Mouse (Mus musculus): ENCODE measurements at regions not wholly inside any gene's neighbourhood (a gene's known extent, or its start where the extent isn't known, plus 50 kb on each side); places are given as distances from the start of the nearest gene placed in this dataset.

- WGBS: 24% methylated on average over 11 of the region's 11 CpGs
- no peak overlapping the region for H3K4me3 ChIP-seq
- H3K4me1 ChIP-seq: no peaks in the 10 kb centered on the region
- peak overlapping the region; percentile 24; the same call in 1 of the 2 replicates for H3K4me2 ChIP-seq (replicated peaks)
- ATAC-seq (ENCODE audit: low FRiP score, low read depth): peak; percentile 82
- H3K9me3 ChIP-seq: no peaks in the 10 kb centered on the region
- no peaks in the 10 kb centered on the region for H3K27me3 ChIP-seq (replicated peaks)
- no peak overlapping the region for H3K27ac ChIP-seq
- H3K36me3 ChIP-seq: no peaks in the 10 kb centered on the region
- H3K9ac ChIP-seq: no peak overlapping the region
Measured at GRCm38 (mm10) chr2:133020173-133020837, 74.6 kb upstream of the Fermt1 start.

- Histone ChIP-seq H3K9ac (no peak overlapping the region), H3K9me3 (no peaks in the 10 kb centered on the region), H3K27me3 (replicated peaks) (no peaks in the 10 kb centered on the region), H3K36me3 (no peaks in the 10 kb centered on the region), H3K27ac (no peak overlapping the region), H3K4me3 (no peak overlapping the region), H3K4me1 (no peaks in the 10 kb centered on the region), H3K4me2 (replicated peaks) (no peak overlapping the region)
- WGBS: 97% methylated on average over 3 of the region's 3 CpGs
- ATAC-seq (ENCODE audit: low FRiP score, low read depth): no peak
Measured at GRCm38 (mm10) chr2:133021244-133021643, 75.5 kb upstream of the Fermt1 start.

DNA sequence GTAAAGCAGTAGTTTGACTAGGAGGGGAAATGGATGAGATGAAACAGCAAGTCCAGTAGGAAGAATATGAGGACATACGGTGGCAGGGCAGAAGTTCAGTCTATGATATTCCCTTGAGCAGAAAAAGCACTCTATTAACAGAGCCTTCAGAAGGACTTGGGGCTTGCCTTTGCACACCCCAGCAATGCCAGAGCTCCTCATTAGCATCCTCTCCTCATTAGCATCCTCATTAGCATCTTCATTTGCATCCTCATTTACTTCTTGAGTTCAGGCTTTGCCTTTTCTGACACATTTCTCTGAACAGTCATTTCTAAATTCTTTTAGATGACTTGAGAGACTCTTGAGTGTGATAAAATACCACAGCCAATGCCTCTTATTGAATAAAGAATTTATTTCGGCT, 81.3 kb upstream of the Fermt1 start:
- Histone ChIP-seq H3K9me3 (no peaks in the 10 kb centered on the region), H3K4me1 (no peaks in the 10 kb centered on the region), H3K9ac (no peak overlapping the region), H3K27ac (no peak overlapping the region), H3K36me3 (no peaks in the 10 kb centered on the region), H3K4me3 (no peak overlapping the region), H3K4me2 (replicated peaks) (no peak overlapping the region), H3K27me3 (replicated peaks) (no peaks in the 10 kb centered on the region)
- WGBS: 91% methylated on average over 2 of the region's 2 CpGs
- no peak for ATAC-seq (ENCODE audit: low FRiP score, low read depth)

GRCm38 (mm10) chr2:133035421-133035820, 89.7 kb upstream of the Fermt1 start:
- Histone ChIP-seq H3K4me1 (no peaks in the 10 kb centered on the region), H3K27me3 (replicated peaks) (no peaks in the 10 kb centered on the region), H3K36me3 (no peaks in the 10 kb centered on the region), H3K9ac (no peak overlapping the region), H3K27ac (no peak overlapping the region), H3K4me3 (no peak overlapping the region), H3K4me2 (replicated peaks) (no peak overlapping the region), H3K9me3 (no peaks in the 10 kb centered on the region)
- ATAC-seq (ENCODE audit: low FRiP score, low read depth): no peak
- 84% methylated on average over 3 of the region's 3 CpGs for WGBS

DNA sequence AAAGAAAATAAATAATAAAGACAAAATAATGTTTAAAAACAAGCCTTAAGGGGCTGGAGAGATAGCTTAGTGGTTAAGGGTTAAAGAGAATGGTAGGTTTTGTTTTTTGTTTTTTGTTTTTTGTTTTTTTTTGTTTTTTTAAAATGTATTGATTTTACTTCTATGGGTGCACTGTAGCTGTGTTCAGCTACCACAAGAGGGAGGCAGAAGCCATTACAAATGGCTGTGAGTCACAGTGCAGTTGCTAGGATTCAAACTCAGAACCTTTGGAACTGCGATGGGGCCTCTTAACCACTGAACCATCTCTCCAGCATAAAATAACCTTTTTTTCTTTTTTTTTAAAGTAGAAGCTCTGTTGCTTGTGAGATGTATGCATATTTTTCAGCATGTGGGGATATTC, 95.0 kb upstream of the Fermt1 start:
- Histone ChIP-seq H3K4me2 (replicated peaks) (no peak overlapping the region), H3K36me3 (no peaks in the 10 kb centered on the region), H3K9me3 (no peaks in the 10 kb centered on the region), H3K4me3 (no peak overlapping the region), H3K27me3 (replicated peaks) (no peaks in the 10 kb centered on the region), H3K9ac (no peak overlapping the region), H3K27ac (no peak overlapping the region), H3K4me1 (no peaks in the 10 kb centered on the region)
- 100% methylated on average over 1 of the region's 1 CpGs for WGBS
- no peak for ATAC-seq (ENCODE audit: low FRiP score, low read depth)

DNA sequence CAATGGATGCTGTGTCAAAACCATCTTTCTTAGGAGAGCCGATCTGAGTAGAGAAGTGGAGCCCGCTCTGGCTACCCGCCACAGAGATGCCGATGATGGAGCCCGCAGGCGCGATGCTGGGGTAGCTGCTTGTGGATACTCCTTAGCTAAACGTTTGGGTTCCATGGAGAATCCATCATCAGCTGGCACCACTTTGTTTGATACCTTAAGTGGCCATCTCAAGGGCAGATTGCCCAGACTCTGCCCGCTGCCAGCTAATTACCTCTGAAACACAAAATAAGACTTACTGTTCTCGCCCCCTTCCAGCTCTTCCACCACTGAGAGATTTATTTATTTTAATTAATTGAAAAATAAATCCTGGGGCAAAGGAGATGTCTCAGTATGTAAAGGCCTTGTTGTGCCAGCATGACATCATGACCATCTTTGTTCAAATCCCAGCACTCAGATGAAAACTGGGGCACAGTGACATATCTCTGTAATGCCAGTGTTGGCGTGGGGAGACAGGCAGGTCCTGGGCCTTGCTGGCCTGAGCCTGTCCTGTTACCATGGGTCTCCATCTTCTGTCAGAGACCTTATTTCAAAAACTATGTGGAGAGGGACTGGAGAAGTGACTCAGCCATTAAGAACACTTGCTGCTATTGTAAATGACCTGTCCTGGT, 132.1 kb upstream of the Fermt1 start:
- no peaks in the 10 kb centered on the region for H3K36me3 ChIP-seq
- H3K9me3 ChIP-seq: no peaks in the 10 kb centered on the region
- H3K4me3 ChIP-seq: no peak overlapping the region
- no peak for ATAC-seq (ENCODE audit: low FRiP score, low read depth)
- H3K4me1 ChIP-seq: no peaks in the 10 kb centered on the region
- no peaks in the 10 kb centered on the region for H3K27me3 ChIP-seq (replicated peaks)
- H3K9ac ChIP-seq: no peak overlapping the region
- H3K27ac ChIP-seq: no peak overlapping the region
- 90% methylated on average over 11 of the region's 11 CpGs for WGBS
- H3K4me2 ChIP-seq (replicated peaks): no peak overlapping the region

- ATAC-seq (ENCODE audit: low FRiP score, low read depth): no peak
- 76% methylated on average over 7 of the region's 7 CpGs for WGBS
- Histone ChIP-seq H3K36me3 (no peaks in the 10 kb centered on the region), H3K27me3 (replicated peaks) (no peaks in the 10 kb centered on the region), H3K4me1 (no peaks in the 10 kb centered on the region), H3K9ac (no peak overlapping the region), H3K9me3 (no peaks in the 10 kb centered on the region), H3K4me3 (no peak overlapping the region), H3K4me2 (replicated peaks) (no peak overlapping the region), H3K27ac (no peak overlapping the region)
Measured at GRCm38 (mm10) chr2:133090976-133091375, 145.3 kb upstream of the Fermt1 start.

- Histone ChIP-seq H3K4me1 (no peaks in the 10 kb centered on the region), H3K4me3 (no peak overlapping the region), H3K4me2 (replicated peaks) (no peak overlapping the region), H3K27me3 (replicated peaks) (no peaks in the 10 kb centered on the region), H3K36me3 (no peaks in the 10 kb centered on the region), H3K9ac (no peak overlapping the region), H3K9me3 (no peaks in the 10 kb centered on the region), H3K27ac (no peak overlapping the region)
- WGBS: 29% methylated on average over 10 of the region's 10 CpGs
- peak; percentile 25; the same call in 1 of the 2 replicates for ATAC-seq (ENCODE audit: low FRiP score, low read depth)
Measured at GRCm38 (mm10) chr2:133113642-133114041, 167.9 kb upstream of the Fermt1 start.

DNA sequence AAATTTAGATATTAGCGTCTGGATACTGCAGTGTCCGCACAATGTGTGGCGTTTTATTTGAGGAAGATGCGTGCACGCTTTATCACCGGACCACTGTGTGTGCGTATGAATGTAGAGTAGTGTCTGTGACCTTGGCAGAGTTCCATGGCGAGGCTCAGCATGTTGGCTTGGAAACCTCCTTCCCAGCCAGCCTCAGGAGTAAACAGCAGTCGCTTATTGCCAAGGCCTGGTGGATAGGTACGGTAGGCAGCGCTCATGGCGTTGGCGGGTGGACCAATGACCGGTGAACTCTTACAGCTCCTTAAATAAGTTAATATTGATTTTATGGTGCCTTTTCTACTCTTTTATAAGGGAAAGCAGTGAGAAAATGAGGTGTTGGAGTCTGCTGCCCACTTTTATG, 172.9 kb upstream of the Fermt1 start:
- no peak for ATAC-seq (ENCODE audit: low FRiP score, low read depth)
- H3K36me3 ChIP-seq: no peaks in the 10 kb centered on the region
- no peak overlapping the region for H3K4me3 ChIP-seq
- no peaks in the 10 kb centered on the region for H3K4me1 ChIP-seq
- no peak overlapping the region for H3K9ac ChIP-seq
- no peaks in the 10 kb centered on the region for H3K27me3 ChIP-seq (replicated peaks)
- no peak overlapping the region for H3K4me2 ChIP-seq (replicated peaks)
- H3K27ac ChIP-seq: no peak overlapping the region
- 94% methylated on average over 14 of the region's 14 CpGs for WGBS
- H3K9me3 ChIP-seq: no peaks in the 10 kb centered on the region

- Histone ChIP-seq H3K4me1 (no peaks in the 10 kb centered on the region), H3K4me3 (no peak overlapping the region), H3K27me3 (replicated peaks) (no peaks in the 10 kb centered on the region), H3K4me2 (replicated peaks) (no peak overlapping the region), H3K36me3 (no peaks in the 10 kb centered on the region), H3K9me3 (no peaks in the 10 kb centered on the region), H3K9ac (no peak overlapping the region), H3K27ac (no peak overlapping the region)
- 97% methylated on average over 1 of the region's 1 CpGs for WGBS
- ATAC-seq (ENCODE audit: low FRiP score, low read depth): no peak
Measured at GRCm38 (mm10) chr2:133125212-133125801, 179.6 kb upstream of the Fermt1 start.

DNA sequence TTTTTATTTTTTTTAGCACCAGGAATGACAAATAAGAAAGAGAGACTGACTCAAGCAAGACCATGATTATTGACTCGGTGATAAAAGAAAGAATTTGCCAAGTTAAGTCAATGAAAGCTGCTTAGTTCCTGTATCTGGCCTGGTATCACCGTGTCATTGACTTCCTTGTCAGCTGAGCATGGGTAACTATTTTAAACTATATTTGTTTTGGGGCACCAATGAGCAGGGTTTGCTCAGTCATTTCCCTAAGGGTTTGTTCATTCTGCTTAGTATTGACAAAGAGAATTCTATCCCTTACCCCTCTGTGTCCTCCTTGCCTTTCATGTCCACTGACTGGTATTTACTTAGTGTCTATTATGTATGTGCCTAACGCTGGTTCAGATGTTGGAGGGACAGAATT, 189.2 kb upstream of the Fermt1 start:
- H3K27ac ChIP-seq: no peak overlapping the region
- 77% methylated on average over 3 of the region's 3 CpGs for WGBS
- H3K4me3 ChIP-seq: no peak overlapping the region
- H3K4me1 ChIP-seq: no peaks in the 10 kb centered on the region
- ATAC-seq (ENCODE audit: low FRiP score, low read depth): no peak
- no peaks in the 10 kb centered on the region for H3K9me3 ChIP-seq
- no peaks in the 10 kb centered on the region for H3K27me3 ChIP-seq (replicated peaks)
- no peak overlapping the region for H3K9ac ChIP-seq
- H3K36me3 ChIP-seq: no peaks in the 10 kb centered on the region
- H3K4me2 ChIP-seq (replicated peaks): no peak overlapping the region

DNA sequence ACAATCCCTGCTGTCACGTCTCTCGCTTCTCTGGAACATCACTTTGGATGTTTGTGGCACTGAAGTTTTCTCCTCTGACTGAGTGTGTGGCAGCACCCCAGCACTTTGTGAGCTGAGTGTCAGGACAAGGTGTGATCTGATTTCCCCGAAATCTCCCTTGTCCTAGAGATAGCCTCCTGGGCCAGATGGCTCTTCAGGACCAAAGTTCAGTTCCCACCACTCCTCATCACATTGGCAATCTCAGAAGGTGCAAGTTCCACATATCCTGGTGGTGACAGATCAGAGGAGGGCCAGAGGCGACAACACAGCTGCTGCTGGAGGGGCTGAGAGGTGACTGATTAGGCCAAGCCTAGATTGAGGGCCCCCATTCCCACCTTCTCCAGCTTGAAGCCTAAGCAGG, 193.2 kb upstream of the Fermt1 start:
- Histone ChIP-seq H3K27me3 (replicated peaks) (no peaks in the 10 kb centered on the region), H3K9ac (no peak overlapping the region), H3K4me1 (no peaks in the 10 kb centered on the region), H3K9me3 (no peaks in the 10 kb centered on the region), H3K4me2 (replicated peaks) (no peak overlapping the region), H3K36me3 (no peaks in the 10 kb centered on the region), H3K4me3 (no peak overlapping the region), H3K27ac (no peak overlapping the region)
- WGBS: 86% methylated on average over 4 of the region's 4 CpGs
- ATAC-seq (ENCODE audit: low FRiP score, low read depth): no peak
